Comparison of ENCODE assay signal across 22 mouse cellular contexts in genomic region chr12:91569255-91569654, GRCm38 (mm10). TPM values are rescaled to one million over a fixed set of nuclear protein-coding genes. Genes with fewer than 3 reads are reported as not detected.
DNase-seq lines count a peak whose midpoint lies in the region; ATAC-seq and TF ChIP-seq lines count a peak whose summit lies in the region.
"Had no signal": no experiment of that assay in that cellular context is flagged by ENCODE, and none has a peak within 500 bp of the region (broad histone marks: within the 10 kb centered on the region; RNA-seq: fewer than 3 reads in every experiment).

No protein-coding gene starts in this region.

- peaks cover 7 to 22% of the 10 kb centered on the region in 2 experiments for H3K4me1 ChIP-seq in MEL (ENCODE audit: control insufficient read depth in 1 of 2, insufficient read depth in 2 of 2, low read length in 2 of 2)

- peak; percentile 79 to 80 for TF ChIP-seq EP300 in MEL (IDR thresholded peaks at IDR 0.05; ENCODE audit: low read depth in 1 of 2, low read length in 2 of 2)

- peak; percentile 66 for ATAC-seq in megakaryocyte progenitor cell, adult 5-6 weeks (replicated peaks; ENCODE audit: poor library complexity)
- ATAC-seq in megakaryocyte-erythroid progenitor cell, adult 5-6 weeks (replicated peaks; ENCODE audit: low FRiP score, low TSS enrichment, poor library complexity, severe bottlenecking), result peak; percentile 83
- ATAC-seq: activated CD4-positive, CD25-positive, alpha-beta regulatory T cell, adult 4 months; CD4-positive, CD25-positive, alpha-beta regulatory T cell, adult 4 months; Patski had no signal

- no peak for TF ChIP-seq RAD21 in MEL (IDR thresholded peaks at IDR 0.05; ENCODE audit: low read depth, low read length)

- H3K27me3 ChIP-seq in MEL (ENCODE audit: control insufficient read depth in 1 of 2, insufficient read depth in 2 of 2, low read length in 2 of 2), result no peaks in the 10 kb centered on the region
- H3K27me3 ChIP-seq: CH12.LX, Patski had no signal

- peaks cover 2% of the 10 kb centered on the region for H3K79me2 ChIP-seq in MEL (ENCODE audit: control insufficient read depth, insufficient read depth, low read length, poor library complexity)

- no peak overlapping the region for H3K9ac ChIP-seq in MEL (ENCODE audit: control insufficient read depth, low read depth, low read length, poor library complexity, severe bottlenecking)

- H3K27ac ChIP-seq in MEL (ENCODE audit: control insufficient read depth, low read depth, low read length), result peak overlapping the region; percentile 80

- no peak for TF ChIP-seq CTCF in MEL (IDR thresholded peaks at IDR 0.05 in 2 of 3, conservative IDR thresholded peaks at IDR 0.05 in 1 of 3; ENCODE audit: control insufficient read depth in 1 of 3, insufficient read depth in 1 of 3, low read depth in 2 of 3, low read length in 3 of 3, poor library complexity in 1 of 3, severe bottlenecking in 1 of 3)

- DNase-seq in MEL (ENCODE audit: low read depth, low spot score), result peak; percentile 50
- DNase-seq in frontal cortex, postnatal 36 days (ENCODE audit: low spot score in 2 of 2), result no peak
- DNase-seq in cerebellum, postnatal 10 days, result no peak
- no peak for DNase-seq in kidney, adult 18-20 months
- DNase-seq: adrenal gland, adult 2 months; adrenal gland, adult 8-10 months; adrenal gland, postnatal 10 days; adrenal gland, postnatal 14 days; adrenal gland, postnatal 25 days; adrenal gland, postnatal 36 days; B cell, adult 2 months; cerebellum, adult 11 months; cerebellum, adult 11-12 months; cerebellum, adult 18-20 months; cerebellum, adult 2 months had no signal

- TF ChIP-seq POLR2A in MEL (IDR thresholded peaks at IDR 0.05; ENCODE audit: control insufficient read depth in 1 of 2, insufficient read depth in 1 of 2, low read depth in 1 of 2, low read length in 2 of 2, poor library complexity in 1 of 2), result no peak

- H3K4me3 ChIP-seq in MEL (ENCODE audit: control insufficient read depth in 1 of 2, insufficient read depth in 1 of 2, low read depth in 2 of 2, low read length in 2 of 2), result 0 out of 4 replicates have a peak overlapping the region, but pooled peaks of 1 of the 2 experiments have one; percentile 13

- peaks cover 38 to 65% of the 10 kb centered on the region in 2 experiments for H3K36me3 ChIP-seq in MEL (ENCODE audit: control insufficient read depth in 1 of 2, insufficient read depth in 2 of 2, low read length in 2 of 2)

- H3K9me3 ChIP-seq in MEL (replicated peaks; ENCODE audit: insufficient read depth, low read length), result no peaks in the 10 kb centered on the region
- H3K9me3 ChIP-seq: G1E had no signal

TF ChIP-seq in MEL, 35 proteins besides CTCF, POLR2A, EP300 and RAD21:
- TF ChIP-seq GATA1 (IDR thresholded peaks at IDR 0.05; ENCODE audit: low read depth, low read length) (peak; percentile 85), ELF1 (IDR thresholded peaks at IDR 0.05; ENCODE audit: low read depth, low read length) (no peak), KAT2A (conservative IDR thresholded peaks at IDR 0.05; ENCODE audit: low read depth, low read length) (no peak), MAFK (IDR thresholded peaks at IDR 0.05; ENCODE audit: borderline replicate concordance, low read depth, low read length) (no peak), ZMIZ1 (IDR thresholded peaks at IDR 0.05; ENCODE audit: low read depth, low read length) (0 out of 2 replicates have a peak, but pooled peaks have one; percentile 66), E2F4 (IDR thresholded peaks at IDR 0.05; ENCODE audit: borderline replicate concordance, low read depth, low read length) (no peak), ZC3H11A (IDR thresholded peaks at IDR 0.05; ENCODE audit: low read depth, low read length) (no peak), GABPA (IDR thresholded peaks at IDR 0.05; ENCODE audit: low read depth, low read length) (no peak), USF1 (IDR thresholded peaks at IDR 0.05; ENCODE audit: low read depth, low read length) (no peak), SIN3A (IDR thresholded peaks at IDR 0.05; ENCODE audit: low read length) (peak; percentile 55; the same call in 1 of the 2 replicates), CHD2 (IDR thresholded peaks at IDR 0.05; ENCODE audit: low read length) (no peak), MYB (IDR thresholded peaks at IDR 0.05; ENCODE audit: low read depth, low read length) (peak; percentile 62), CHD1 (IDR thresholded peaks at IDR 0.05; ENCODE audit: low read depth, low read length) (no peak), BHLHE40 (IDR thresholded peaks at IDR 0.05; ENCODE audit: borderline replicate concordance, low read depth, low read length) (no peak), MXI1 (IDR thresholded peaks at IDR 0.05; ENCODE audit: low read depth, low read length) (peak; percentile 15; the same call in 1 of the 2 replicates), USF2 (IDR thresholded peaks at IDR 0.05; ENCODE audit: borderline replicate concordance in 1 of 2, insufficient read depth in 1 of 2, low read depth in 1 of 2, low read length in 2 of 2) (no peak), TBP (IDR thresholded peaks at IDR 0.05; ENCODE audit: low read depth, low read length) (0 out of 2 replicates have a peak, but pooled peaks have one; percentile 25), RCOR1 (IDR thresholded peaks at IDR 0.05; ENCODE audit: low read depth, low read length) (peak; percentile 50), MEF2A (IDR thresholded peaks at IDR 0.05; ENCODE audit: extremely low read depth, insufficient replicate concordance, low read depth, low read length, poor library complexity, severe bottlenecking) (no peak), TCF12 (IDR thresholded peaks at IDR 0.05; ENCODE audit: low read depth, low read length) (peak; percentile 65), ETS1 (IDR thresholded peaks at IDR 0.05; ENCODE audit: low read depth, low read length) (peak; percentile 77)

RNA-seq across cellular contexts. Expression of gene Gtf2a1, which starts 21.0 kb away (rescaled TPM):
- total RNA-seq in MEL (2012; rRNA removed), result 15.3 and 18.8 TPM in 2 replicates
- polyA plus RNA-seq in MEL (2012; ENCODE audit: insufficient read depth in 1 of 2, insufficient read length in 2 of 2, low read depth in 1 of 2, low replicate concordance in 2 of 2, missing spikeins in 1 of 2), result 10 to 100 TPM in 1 of 2 experiments, not detected in 1; 14.3 TPM
- 31.1 and 34.5 TPM in 2 replicates for total RNA-seq in megakaryocyte progenitor cell, adult 5-6 weeks (2015)
- total RNA-seq in megakaryocyte progenitor cell, adult 5-6 weeks (2017), result 31.7 and 35.5 TPM in 2 replicates
- 25.7 and 31.3 TPM in 2 replicates for total RNA-seq in megakaryocyte-erythroid progenitor cell, adult 5-6 weeks (2014; fragmentation: Nextera tagmentation)
- total RNA-seq in megakaryocyte-erythroid progenitor cell, adult 5-6 weeks (2017), result 33.8 and 36.1 TPM in 2 replicates
